Comparison of ENCODE assay signal across 9 mouse cellular contexts in the genomic region with DNA sequence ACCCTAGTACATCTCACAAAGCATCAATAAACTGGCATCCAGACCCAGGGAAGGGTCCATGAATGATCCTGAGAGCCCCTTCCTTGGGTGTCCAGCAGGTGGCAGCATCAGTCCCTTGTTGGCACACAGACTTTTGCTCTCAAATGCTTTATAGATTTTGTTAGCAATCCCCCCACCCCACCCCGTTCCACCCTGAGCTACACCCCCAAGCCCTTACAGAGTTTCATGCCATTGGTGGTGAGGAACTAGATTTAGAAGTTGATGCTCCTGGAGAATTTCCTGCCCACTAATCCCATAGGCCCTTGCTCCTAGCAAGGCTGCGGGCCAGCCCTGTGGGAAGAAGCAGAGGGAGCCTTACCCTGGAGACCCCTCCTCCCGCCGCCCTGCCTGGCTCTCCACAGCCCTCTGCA. TPM values are rescaled to one million over a fixed set of nuclear protein-coding genes. Genes with fewer than 3 reads are reported as not detected.
DNase-seq lines count a peak whose midpoint lies in the region; ATAC-seq lines count a peak whose summit lies in the region.
"Had no signal": no experiment of that assay in that cellular context is flagged by ENCODE, and none has a peak within 500 bp of the region (broad histone marks: within the 10 kb centered on the region; RNA-seq: fewer than 3 reads in every experiment).

No protein-coding gene starts in this region.

- H3K4me1 ChIP-seq in hindbrain, embryonic 15.5 days (replicated peaks), result peaks cover 8% of the 10 kb centered on the region

- 1% methylated on average over 4 of the region's 4 CpGs for WGBS in hindbrain, embryonic 15.5 days

- H3K36me3 ChIP-seq in hindbrain, embryonic 15.5 days, result no peaks in the 10 kb centered on the region

- H3K9me3 ChIP-seq in hindbrain, embryonic 15.5 days, result no peaks in the 10 kb centered on the region

- H3K27ac ChIP-seq in hindbrain, embryonic 15.5 days (replicated peaks), result 0 out of 2 replicates have a peak overlapping the region, but pooled peaks have one; percentile 36

- peak overlapping the region; percentile 30; the same call in 1 of the 2 replicates for H3K9ac ChIP-seq in hindbrain, embryonic 15.5 days

- peak; percentile 70 for ATAC-seq in hindbrain, embryonic 15.5 days (ENCODE audit: low FRiP score, low read depth)
- ATAC-seq in megakaryocyte, adult 5-6 weeks (ENCODE audit: poor library complexity, severe bottlenecking), result peak; percentile 79
- ATAC-seq in megakaryocyte-erythroid progenitor cell, adult 5-6 weeks (replicated peaks; ENCODE audit: low FRiP score, low TSS enrichment, poor library complexity, severe bottlenecking), result no peak

- DNase-seq in NIH3T3 (ENCODE audit: low read depth), result peak; percentile 88
- DNase-seq in cerebellum, adult 8-10 months, result peak; percentile 79
- peak; percentile 59 to 77 for DNase-seq in frontal cortex, postnatal 10 days (ENCODE audit: low spot score in 2 of 2)
- DNase-seq in left cerebral cortex, adult 11 months (ENCODE audit: low spot score), result peak; percentile 46
- peak; percentile 59 to 60 for DNase-seq in right cerebral cortex, postnatal 36 days (ENCODE audit: low spot score in 2 of 2)

- H3K27me3 ChIP-seq in hindbrain, embryonic 15.5 days, result no peaks in the 10 kb centered on the region

- H3K4me2 ChIP-seq in hindbrain, embryonic 15.5 days, result peak overlapping the region; percentile 42

- H3K4me3 ChIP-seq in hindbrain, embryonic 15.5 days, result no peak overlapping the region
- H3K4me3 ChIP-seq: myocyte had no signal

RNA-seq across cellular contexts. Expression of gene Neurl1b, which starts 52.1 kb away (rescaled TPM):
- polyA plus RNA-seq in hindbrain, embryonic 15.5 days (2015; fragmentation: Nextera tagmentation; extraction: Ambion mirVana), result 1.6 and 1.9 TPM in 2 replicates
- total RNA-seq in megakaryocyte, adult 5-6 weeks (2015), result 6.8 and 8.5 TPM in 2 replicates
- 6.9 and 8.6 TPM in 2 replicates for total RNA-seq in megakaryocyte, adult 5-6 weeks (2017)
- total RNA-seq in megakaryocyte-erythroid progenitor cell, adult 5-6 weeks (2014; fragmentation: Nextera tagmentation), result 0.22 and 0.25 TPM in 2 replicates
- 0.09 and 0.53 TPM in 2 replicates for total RNA-seq in megakaryocyte-erythroid progenitor cell, adult 5-6 weeks (2017)

Comparison
In these comparisons a context has a peak if more than half of its experiments do, and no peak if none do; other contexts are left out.
1. RNA of gene Neurl1b, which starts 52.1 kb away (total RNA-seq): 6.8 to 8.6 TPM in megakaryocyte, adult 5-6 weeks; 0.09 to 0.53 TPM in megakaryocyte-erythroid progenitor cell, adult 5-6 weeks; every median in the first group is over 4 times any median in the second.
2. Peak in every context shown above with its lines, with median percentiles within 50 percentile points of each other: DNase-seq.